Mouse (Mus musculus) urinary bladder, adult 18-20 months (tissue): Measurements from ENCODE around the gene Evi2.
A peak's percentile ranks its signal among the peaks of the same experiment; 100 is the strongest.

ENCODE experiments used
- DNase-seq, 2 experiments: peaks; one replicate each; pipeline ENCODE4 v3.0.0; 2022; ENCODE audit warnings: low spot score in 2 of 2, mixed read lengths in 2 of 2

Evi2 gene

DNA sequence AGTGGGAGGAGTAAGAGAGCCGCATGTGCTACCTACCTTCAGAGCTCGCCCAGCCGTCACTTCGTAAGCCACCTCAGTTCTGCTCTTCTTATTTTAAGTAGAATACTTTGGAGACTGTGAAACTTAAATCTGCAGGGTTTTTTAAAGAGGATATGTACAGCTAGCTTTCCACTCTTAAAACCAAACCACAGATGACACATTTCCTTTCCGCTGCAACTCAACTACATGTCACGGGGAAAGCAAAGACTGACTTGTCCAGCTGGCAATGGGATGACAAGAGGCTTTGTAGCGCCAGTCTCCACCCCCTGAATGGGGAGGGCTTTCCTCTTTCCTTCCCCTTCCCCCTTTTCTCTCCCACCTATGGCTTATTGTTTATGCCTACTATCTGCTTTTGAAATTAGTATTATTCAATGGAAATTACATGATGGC lies at the start of gene Evi2, which contains the start of gene Evi2a:
Evi2 (minus strand) TSS at position 257 of the 429 bp plus-strand sequence.
Evi2a (minus strand) TSS at position 277 of the 429 bp plus-strand sequence.
- no peak for DNase-seq

DNA sequence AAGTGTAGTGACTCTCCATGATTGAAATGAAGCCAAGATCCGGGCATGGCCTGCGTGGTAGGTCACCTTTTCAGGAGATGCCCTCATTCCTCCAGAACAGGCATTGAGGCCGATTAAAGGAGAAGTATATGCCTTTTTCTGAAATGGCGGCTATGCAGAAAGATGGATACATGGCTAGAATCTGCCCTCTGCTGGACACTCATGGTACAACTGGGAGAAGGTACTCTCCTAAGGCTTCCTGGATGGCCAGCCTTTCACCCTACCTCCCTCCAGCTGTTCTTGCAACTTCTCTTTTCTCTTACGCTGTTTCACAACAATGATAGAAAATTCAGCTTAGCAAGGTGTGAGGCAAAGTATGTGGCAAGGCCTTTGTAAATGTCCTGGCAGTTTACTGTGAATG lies 47.4 kb upstream of the Evi2 start:
- peak; percentile 33 to 59 for DNase-seq

DNA sequence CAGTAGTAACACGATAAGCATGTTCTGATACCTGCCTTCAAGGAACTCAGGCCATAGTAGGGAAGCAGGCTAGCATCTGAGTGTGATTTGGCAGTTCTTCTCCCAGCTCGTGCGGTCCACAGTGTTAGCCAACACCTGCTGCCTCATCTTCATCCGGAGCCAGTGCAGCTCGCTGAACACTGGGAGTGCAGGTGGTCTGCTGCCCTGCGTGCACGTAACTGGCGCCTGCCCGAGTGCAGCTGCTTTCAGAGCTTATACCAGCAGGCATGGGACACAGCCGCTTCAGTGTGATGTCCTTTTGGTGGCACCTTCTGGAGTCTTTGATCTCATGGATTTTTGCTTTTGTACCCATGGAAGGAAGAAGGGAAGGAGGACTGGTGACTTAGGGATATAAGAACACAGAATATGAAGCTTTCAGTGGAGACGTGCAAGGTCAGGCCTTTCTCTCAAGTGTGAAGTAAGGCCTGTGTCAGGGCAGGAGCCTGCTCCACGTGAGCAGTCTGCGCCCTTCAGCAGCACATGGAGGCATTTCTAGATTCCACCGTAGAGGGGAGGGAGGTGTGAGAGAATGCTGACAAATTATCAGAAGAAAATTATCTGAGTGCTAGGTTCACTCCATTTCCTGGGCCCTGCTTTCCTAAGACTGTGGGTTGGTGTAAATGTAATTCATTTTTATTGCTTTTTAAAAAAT lies 45.1 kb upstream of the Evi2 start:
- DNase-seq: no peak

DNA sequence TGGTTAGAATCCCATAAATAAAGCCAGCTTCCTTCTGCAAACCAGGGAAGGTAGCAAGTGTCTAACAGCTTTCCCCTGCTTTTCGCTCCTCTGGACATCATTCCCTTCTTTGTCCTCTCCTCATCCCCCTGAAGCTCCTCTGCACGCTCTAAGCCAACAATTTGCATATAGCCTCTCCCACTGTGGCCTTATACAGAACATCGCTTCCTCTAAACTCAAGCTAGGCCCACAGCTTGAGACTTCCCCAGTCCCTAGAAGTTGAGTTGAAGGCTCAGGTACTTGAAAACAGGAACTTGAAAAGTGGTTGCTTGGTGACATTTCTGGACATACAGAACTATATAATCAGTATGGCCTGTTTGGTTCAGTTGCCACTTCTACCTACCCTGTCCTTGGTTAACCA lies 43.4 kb upstream of the Evi2 start:
- DNase-seq: no peak

GRCm38 (mm10) chr11:79570319-79570718 lies 39.9 kb upstream of the Evi2 start:
- DNase-seq: no peak

- DNase-seq: no peak
Observed at GRCm38 (mm10) chr11:79568197-79568911, 38.0 kb upstream of the Evi2 start.

DNA sequence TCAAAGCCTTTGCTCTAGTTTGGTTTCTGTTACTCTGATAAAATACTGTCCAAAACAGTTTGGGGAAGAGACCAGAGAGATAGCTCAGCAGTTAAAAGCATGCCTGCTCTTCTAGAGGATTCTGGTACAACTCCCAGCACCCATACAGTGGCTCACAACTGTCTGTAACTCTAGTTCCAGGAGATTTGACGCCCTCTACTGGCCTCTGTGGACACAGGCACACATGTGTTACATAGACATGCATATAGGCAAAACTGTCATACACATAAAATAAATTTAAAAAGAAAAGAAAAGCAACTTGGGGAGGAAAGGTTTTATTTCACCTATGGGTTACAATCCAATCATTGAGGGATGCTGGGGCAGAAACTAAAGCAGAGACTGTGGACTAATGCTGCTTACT lies 36.6 kb upstream of the Evi2 start:
- no peak for DNase-seq

- no peak for DNase-seq
Observed at GRCm38 (mm10) chr11:79563493-79563892, 33.1 kb upstream of the Evi2 start.

DNA sequence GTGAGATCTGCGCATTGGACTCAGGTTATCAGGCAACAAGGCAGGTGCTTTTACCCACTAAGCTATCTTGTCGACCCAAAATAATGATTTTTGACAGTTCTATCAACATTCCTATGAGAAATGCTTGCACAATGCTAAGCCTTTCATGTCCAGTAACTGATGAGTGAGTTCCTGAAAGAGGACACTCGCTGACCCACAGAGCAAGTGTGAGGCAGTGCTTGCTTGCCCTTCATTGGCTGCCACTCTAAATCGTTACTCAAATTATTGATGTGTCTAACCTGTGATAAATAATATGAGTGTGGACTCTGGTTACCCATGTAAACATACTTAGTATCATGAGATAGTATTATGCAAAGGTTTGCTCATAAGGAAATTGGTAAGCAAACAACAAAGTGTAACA lies 30.1 kb upstream of the Evi2 start:
- DNase-seq: no peak

- DNase-seq: no peak
Observed at GRCm38 (mm10) chr11:79552622-79553021, 22.2 kb upstream of the Evi2 start.

GRCm38 (mm10) chr11:79536293-79536692 lies 5.9 kb upstream of the Evi2 start:
- no peak for DNase-seq

DNA sequence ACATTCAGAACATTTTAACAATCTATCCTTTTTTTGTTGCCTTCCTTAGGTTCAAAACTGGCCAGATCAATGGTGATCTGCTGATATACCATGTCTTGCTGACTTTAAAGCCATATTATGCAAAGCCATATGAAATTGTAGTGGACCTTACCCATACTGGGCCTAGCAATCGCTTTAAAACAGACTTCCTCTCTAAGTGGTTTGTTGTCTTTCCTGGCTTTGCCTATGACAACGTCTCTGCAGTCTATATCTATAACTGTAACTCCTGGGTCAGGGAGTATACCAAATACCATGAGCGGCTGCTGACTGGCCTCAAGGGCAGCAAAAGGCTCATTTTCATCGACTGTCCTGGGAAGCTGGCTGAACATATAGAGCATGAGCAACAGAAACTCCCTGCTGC lies 5.2 kb upstream of the Evi2 start:
- DNase-seq: no peak

- DNase-seq: no peak
Observed at GRCm38 (mm10) chr11:79533950-79534690, 3.7 kb upstream of the Evi2 start.

DNA sequence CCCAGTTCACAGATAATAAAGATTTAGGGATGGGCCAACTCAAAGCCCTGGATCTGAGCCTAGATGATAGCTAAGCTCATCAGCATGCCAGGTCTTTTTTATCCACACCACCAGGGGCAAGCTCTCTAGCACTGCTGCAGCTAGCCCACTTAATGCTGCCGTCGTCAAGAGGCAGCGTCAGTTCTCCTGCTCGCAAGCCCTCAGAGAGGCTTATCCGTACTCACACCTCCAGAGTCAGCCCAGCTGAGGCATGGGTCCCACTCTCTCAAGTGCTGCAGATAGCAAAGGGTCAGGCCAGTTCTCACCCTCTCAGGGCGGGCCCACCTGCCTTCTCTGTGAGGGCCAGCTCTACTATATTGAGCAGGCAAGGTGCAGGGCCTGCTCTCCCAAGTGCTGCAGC lies 2.9 kb upstream of the Evi2 start:
- DNase-seq: no peak

DNA sequence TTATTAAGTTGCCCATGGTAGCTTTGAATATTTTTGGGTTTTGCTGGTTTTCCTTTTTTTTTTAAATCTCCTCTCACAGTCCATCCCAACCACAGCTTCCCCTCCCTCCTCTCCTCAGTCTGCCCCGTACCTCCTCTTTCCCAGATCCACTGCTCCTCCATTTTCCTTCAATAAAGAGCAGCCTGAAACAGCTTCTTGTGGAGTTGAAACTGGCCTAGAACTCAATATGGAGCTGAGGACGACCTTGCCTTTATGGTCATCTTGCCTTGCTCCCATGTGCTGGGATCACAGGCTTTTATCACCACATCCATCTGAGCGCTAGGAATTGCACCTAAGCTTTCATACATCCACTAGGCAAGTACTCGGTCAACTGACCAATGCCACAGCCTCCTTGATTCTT lies 1.1 kb upstream of the Evi2 start:
- no peak for DNase-seq

DNA sequence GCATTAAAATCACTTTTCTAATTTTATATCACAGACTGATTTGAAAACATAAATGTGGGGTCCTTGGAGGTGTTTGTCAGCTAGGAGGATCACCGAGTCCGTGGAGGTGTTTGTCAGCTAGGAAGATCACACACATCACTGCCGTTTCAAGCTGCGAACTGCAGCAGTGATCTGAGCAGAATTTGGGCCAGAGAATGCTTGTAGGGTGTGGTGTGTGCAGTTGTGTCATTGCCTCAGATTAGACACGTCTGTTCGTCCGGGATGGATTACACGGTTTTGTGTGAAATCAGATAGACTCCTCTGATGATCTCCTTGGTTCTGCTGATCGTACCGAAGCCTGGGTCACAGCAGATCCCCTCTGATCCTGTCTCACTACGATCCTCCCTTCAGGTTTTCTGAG lies 385 bp upstream of the Evi2 start:
- no peak for DNase-seq

DNA sequence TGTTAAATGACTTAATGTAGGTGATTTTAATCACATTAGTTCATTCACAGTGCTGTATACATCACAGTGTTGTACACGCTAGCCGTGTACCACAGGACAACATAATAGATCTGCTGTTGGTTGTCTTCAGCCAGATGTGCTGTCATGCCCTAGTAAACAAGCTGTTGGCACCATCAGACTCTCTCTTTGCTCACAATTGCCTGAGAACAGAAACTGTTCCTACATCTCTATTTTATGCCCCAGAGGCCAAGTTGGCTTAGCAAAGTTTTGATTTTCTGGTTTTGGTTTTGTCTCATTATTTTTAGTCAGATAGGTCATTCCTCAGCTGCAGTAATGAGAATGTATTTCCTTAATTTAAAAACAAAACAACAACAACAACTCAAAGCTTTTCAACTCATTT lies 653 bp downstream of the Evi2 start:
- no peak for DNase-seq

DNA sequence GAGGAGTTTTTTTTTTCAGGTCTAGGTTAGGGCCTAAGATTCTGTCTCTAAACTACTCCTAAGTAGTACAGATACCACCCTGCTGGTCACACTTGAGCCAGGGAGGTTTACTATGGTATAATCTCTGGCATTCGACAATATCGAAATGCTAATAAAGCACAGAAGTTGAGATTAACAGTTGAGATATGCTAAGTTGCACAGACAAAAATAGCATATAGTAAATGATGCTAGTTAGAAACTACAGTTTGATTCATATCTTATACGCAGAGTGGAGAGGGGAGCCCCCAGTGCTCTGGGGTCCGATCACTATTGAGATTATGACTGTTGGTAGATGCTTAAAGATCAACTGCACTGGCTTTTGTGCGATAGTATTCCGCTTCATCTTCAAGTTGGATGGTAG lies 1.2 kb downstream of the Evi2 start:
- no peak for DNase-seq

DNA sequence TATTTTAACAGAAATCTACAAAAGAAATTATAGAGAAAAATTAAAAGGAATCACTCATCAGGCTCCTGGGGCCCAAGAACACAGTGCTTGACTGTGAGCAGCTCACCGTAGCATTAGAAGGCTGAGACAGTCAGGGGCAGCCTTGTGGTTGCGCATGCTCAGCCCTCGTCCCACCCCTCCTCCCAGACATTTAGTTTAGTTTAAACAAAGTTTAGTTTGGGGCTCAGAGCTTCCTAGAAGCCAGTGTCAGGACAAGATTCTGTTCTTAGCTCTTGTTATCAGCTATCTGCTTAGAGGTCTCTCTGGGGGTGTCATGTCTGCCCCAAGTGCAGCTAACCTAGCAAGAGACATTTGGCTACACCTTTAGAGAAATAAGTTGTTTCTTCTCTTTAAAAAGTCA lies 1.8 kb downstream of the Evi2 start:
- DNase-seq: no peak

- no peak for DNase-seq
Observed at GRCm38 (mm10) chr11:79527739-79528384, 2.5 kb downstream of the Evi2 start.

DNA sequence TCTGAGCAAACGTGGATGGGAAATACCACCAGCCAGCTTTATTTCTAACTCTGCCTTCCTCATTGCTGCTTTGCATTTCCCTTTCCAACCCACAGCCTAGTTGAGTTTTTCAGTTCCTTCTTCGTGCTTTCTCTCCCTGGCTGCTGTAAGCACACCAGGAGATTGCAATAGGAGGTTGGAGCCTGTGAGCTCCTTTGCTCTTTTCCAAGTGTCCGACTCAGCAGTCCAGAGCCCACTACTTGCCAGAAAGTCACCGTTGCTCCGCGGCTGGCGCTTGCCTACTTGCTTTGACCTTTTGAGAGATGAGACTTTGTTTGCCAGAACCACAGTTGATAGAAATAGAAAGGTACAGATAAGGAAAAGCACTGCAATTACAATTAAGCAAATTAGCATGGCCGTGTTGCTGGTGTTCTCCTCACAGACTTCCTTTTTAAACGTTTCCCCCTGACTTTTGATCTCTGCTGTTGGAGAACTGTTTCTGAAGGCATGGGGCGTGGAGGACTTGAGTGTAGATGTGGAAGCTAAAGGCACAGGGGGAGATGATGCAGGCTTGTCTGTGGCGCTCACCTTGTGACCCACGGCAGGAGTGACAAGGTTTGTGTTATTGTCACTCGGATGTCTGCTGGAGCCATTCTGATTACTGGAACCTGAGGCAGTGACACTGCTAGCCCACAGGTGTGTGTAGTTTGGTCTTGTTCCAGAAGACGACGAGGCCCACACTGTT lies 3.2 kb downstream of the Evi2 start:
- DNase-seq: no peak

GRCm38 (mm10) chr11:79526549-79526948 lies 3.8 kb downstream of the Evi2 start:
- DNase-seq: no peak
